Mouse (Mus musculus) G1E (cell line): ENCODE measurements at regions not wholly inside any gene's neighbourhood (a gene's known extent, or its start where the extent isn't known, plus 50 kb on each side); places are given as distances from the start of the nearest gene placed in this dataset.

Experiments used
- CTCF ChIP-seq: IDR thresholded peaks from 2 replicates; pipeline ENCODE4 v1.5.1; 2012; ENCODE audit warnings: low read depth, low read length, inconsistent platforms, mixed read lengths
- GATA1 ChIP-seq: IDR thresholded peaks from 2 replicates; pipeline ENCODE4 v1.6.1; 2012; ENCODE audit warnings: borderline replicate concordance, low read length, inconsistent platforms, mixed read lengths
- GATA2 ChIP-seq: IDR thresholded peaks from 2 replicates; pipeline ENCODE4 v1.6.1; 2012; ENCODE audit warnings: low read depth, low read length, inconsistent platforms, borderline replicate concordance
- TAL1 ChIP-seq: conservative IDR thresholded peaks from 2 replicates; pipeline ENCODE4 v1.6.1; 2012; ENCODE audit warnings: low read depth, low read length, inconsistent platforms, mixed read lengths

DNA sequence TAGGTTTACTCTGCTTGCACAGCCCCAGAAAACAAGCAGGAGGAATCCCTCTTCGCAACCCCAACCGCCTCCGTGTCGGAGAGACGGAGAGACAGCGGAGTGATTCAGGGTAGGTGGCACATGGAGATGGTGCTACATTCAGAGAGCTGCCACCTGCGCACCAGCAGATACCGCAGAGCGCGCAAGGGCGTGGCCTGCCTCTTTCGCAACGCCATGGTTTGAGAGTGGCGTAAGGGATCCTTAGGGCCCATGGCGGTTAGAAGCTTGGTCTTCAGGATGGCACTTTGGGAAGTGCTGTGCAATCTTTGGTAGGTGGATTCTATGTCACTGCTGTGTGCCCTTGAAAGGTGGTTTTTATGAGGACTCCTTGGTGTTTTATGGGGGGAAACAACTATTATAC, 60.9 kb upstream of the Arglu1 start:
- TF ChIP-seq GATA2 (no peak), CTCF (no peak), GATA1 (no peak), TAL1 (no peak)
